Mouse (Mus musculus) CH12.LX (cell line): ENCODE results near the gene Elp4.

Experiments
- CTCF ChIP-seq, 2 experiments: IDR thresholded peaks in 1 of 2; conservative IDR thresholded peaks in 1 of 2; 2 replicates each; pipeline ENCODE4 v1.5.1; 2011 to 2012; ENCODE audit warnings: low read depth in 2 of 2, low read length in 2 of 2, improper control_type of control experiment in 1 of 2, inconsistent platforms in 1 of 2, mild to moderate bottlenecking in 1 of 2, moderate library complexity in 1 of 2
- HCFC1 ChIP-seq: IDR thresholded peaks from 2 replicates; pipeline ENCODE4 v1.6.1; 2012; ENCODE audit warnings: low read depth, mild to moderate bottlenecking, inconsistent platforms, low read length, improper control_type of control experiment
- USF2 ChIP-seq: conservative IDR thresholded peaks from 2 replicates; pipeline ENCODE4 v1.6.1; 2011; ENCODE audit warnings: low read depth, low read length, improper control_type of control experiment

DNA sequence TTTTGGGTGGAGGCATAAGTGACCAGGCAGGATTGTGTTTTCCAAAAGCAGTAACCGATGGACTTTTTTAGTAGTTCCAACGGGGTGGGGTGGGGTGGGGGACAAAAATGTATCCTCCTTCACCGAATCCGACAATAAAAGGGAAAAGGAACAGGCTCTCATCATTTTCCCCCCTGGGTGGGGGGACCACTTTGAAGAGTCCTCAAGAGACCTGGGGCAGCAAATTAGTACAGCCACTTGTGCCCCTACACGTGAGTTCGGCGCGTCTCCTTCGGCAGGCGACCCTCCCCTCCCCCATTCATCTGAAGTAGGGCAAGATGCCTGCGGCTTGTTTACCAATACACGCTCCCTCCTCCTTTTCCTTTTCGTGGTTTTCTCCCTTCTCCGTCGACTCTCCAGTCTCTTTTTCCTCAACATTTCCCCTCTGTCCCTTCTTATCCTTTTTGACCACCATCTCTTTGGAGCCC is 215.0 kb downstream of the Elp4 start:
- TF ChIP-seq USF2: no peak
- TF ChIP-seq CTCF (conservative IDR thresholded peaks at IDR 0.05 in 1 of 2, IDR thresholded peaks at IDR 0.05 in 1 of 2; ENCODE audit: low read depth in 2 of 2, low read length in 2 of 2): no peak
- TF ChIP-seq HCFC1: no peak
